Mouse (Mus musculus) thymus, postnatal 10 days (tissue): ENCODE results near the gene Rps6kc1.
"Not testable (repeated sequence)": the region's sequence is repeated elsewhere in the genome, so short reads cannot be mapped to it uniquely, and the experiment has no call there.

Experiments used
- DNase-seq, 2 experiments: peaks; one replicate each; pipeline ENCODE4 v3.0.0; 2021; ENCODE audit warnings: low spot score in 2 of 2

Rps6kc1 gene

DNA sequence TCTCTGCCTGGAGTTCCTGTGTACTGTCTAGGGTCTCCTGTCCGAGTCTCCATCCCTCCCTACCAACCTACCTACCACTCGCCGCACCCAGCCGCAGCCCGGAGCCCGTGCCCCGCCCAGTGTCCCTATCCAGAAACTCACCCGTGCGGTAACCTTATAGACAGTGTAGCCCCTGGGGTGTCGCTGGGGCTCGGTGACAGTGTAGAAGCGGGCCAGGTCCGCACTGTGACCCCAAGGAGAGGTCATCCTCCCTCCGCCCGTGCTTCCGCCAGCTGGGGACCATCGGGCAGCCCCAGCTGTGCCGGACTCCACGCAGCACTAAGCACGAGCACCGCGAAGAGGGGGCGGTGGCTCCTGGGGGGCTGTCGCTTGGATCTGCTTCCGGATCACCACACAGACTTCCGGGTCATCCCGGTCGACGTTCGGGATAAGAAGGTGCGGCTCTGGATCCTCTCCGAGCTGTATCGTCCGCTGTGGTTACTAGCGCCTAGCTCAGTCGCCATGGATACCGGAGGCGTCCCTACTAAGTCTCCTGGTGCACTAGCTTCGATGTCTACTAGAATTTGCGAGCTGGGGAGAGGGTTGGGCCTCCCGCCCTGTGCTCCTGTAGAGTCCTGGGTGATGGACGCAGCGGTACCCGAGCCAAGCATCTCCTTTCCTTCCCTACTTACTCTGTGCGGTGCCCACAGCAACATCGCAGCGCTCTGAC, at the start of gene Rps6kc1:
Gene Rps6kc1 (minus strand): TSS at position 356 of the 709 bp plus-strand sequence.
- DNase-seq, result peak; percentile 43 to 62

DNA sequence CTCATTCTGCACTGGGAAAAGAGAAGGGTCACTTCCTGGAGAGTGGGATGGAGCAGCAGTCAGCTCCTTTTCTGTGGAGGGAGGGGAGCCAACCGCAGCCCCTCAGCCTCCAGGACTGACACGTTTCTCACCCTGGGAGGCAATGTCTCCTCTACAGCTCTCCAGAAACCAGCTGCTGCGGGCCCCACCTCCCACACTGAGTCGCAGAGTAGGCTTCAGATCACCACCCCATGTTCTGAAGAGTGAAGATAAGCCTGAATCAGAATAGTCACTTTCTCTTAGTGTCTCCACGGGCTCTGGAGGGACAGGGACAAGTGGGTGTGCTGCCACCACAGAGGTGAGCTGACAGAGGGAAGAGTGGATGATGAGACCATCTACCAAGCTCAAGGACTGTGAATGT, 47.3 kb upstream of the Rps6kc1 start:
- DNase-seq, result no peak

DNA sequence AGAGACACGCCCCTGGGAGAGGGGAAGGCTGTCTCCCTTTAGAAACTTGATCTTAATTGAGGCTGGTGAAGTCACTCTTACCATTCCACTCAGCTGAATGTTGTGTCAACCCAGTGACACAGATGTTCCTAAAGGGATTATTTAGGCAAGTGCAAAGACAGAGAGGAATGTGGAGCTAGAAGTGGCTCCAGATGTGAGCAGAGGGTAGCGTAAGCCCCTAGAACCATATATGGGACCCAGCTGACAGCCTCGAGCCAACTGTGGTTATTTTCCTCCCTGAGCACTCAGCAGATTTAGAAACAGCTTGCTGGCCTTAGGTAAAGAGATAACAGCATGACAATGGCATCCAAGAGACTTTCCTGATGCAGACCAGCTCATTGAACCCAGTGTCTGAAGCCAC, 41.4 kb upstream of the Rps6kc1 start:
- DNase-seq, result no peak

DNA sequence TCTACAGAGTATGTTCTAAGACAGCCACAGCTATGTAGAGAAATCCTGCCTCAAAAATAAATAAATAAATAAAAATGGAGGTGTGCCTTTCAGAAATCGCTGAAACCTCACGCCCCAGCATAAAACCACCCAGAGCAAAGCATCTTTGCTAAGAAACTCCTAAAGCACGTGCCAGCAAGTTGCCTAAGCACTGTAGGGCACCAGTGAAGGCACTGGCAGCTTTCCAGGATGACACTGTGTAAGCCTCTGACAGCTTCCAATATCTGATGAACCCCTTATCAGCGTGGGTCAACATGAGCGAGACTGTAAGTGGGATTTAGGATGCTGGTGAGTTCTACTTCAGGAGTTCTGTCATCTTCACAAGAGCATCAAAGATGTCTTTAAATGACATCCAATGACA, 39.4 kb upstream of the Rps6kc1 start:
- no peak for DNase-seq

DNA sequence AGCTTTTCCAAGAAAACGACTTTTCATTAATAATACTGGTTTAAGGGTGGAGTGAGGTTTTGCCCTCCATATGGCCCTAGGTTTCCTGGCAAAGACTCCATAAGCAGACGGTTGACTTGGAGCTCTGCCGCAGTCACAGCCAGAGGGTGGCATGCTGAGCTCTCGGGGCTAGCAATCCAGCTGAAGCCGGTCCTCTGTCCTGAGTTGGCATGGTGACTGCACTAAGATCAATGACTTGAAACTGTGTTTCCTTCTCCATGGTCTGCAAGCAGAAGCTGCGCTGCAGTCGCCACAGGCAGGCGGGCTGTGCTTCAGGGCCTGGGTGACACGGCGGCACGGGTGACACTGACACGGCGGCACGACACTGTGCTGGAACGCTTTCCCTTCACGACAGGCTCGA, 37.3 kb upstream of the Rps6kc1 start:
- DNase-seq, result no peak

DNA sequence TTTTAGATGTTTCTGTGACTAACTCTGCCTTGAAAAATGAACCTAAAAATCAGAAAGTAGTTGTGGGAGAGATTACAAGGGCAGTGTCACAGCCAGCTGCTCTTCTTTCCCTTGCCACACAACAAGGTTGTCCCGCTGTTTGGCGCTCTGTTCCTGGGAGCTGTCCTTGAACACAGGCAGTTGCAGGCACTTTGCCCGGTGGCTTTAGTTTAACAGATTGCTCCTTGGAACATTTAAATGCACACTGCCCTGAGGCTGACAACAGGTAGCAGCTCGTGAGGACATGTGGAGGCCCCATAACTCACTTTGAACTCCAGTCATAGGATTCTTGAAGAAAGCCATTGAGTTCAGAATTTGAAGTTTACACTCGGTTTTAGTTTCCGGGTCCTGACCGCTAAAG, 36.9 kb upstream of the Rps6kc1 start:
- DNase-seq, result no peak

DNA sequence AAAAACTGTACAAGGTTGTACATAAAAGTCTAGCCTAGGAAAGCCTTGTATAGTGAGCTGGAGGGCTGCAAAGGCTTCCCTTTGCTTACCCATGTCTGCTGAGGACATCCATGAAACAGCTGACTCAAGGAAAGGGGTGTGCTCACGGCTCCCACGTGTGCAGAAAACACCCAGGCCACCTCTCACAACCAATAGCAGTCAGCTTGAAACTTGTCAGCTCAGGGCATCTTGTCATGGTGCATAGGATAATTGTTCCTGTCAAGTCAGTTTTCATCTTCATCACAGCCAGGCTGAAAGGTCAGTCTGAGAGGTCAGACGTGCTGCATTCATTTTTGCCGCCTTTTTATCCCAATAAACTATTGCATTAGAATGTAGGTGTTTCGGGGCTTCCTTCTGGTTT, 36.4 kb upstream of the Rps6kc1 start:
- no peak for DNase-seq

DNA sequence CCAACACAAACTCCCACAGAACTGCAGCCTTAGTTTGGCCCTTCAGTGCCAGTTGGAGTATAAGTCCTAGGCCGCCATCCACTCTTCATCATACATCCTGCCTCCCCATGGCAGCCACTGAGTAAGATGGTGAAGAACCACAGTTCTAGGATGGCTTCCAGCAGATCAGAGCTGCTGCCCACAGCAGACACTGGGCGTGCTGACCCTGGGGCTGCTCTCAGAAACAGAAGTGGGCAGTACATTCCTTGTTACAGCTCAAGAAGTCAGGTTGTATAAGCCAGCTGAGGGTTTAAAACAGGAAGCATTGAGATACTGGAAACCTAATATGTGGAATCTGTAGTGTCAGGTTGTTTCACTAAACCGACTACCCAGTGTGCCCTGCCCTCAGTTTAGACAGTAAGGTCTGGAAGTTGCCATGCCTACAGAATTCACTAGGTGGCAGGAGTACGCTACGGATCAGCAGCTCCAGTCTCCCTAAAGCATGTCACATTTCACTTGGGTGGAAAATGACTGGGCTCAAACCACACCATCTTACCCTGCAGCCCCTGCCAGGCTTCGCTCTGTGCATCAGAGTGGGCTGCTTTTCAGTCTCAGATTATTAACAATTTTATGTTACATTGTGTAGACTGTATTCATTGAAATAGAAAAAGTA, 32.7 kb upstream of the Rps6kc1 start:
- peak; percentile 28 to 60 for DNase-seq

DNA sequence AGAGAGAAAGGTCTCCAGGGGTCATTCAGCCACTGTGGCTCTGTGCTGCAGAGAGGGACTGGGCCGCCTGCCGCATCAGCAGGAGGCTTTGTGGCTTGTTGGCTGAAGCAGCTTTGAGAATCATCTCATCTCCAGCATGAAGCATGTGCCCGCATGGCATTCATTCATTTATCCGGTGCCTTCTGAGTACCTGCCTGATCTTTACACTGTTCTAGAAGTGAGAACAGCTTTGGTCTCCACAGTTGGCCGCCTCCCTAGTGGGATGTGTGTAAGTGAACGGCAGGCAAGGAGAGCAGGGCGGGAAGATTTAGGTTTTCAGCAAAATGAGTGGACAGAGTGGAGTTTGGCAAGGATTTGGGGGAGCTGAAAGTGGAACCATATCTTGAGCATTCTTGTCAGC, 28.2 kb upstream of the Rps6kc1 start:
- DNase-seq, result no peak

DNA sequence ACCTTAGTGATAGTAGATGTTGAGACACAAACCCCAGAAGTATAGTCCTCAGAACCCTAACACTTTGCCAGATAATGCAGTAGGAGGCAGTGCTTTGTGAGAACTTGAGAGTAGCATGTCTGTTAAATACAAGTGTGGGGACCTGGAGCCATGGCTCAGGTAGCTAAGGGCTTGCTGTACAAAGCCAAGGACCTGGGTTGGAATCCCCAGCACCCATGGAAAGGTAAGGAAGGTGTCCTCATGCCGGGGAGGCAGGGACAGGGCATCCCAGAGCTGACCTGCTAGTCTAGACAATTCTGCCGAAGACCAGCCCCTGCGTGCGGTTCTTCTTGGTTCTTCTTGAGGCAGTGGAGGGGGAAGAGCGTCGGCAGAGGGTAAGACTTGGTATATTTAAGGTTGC, 18.6 kb upstream of the Rps6kc1 start:
- no peak for DNase-seq

DNA sequence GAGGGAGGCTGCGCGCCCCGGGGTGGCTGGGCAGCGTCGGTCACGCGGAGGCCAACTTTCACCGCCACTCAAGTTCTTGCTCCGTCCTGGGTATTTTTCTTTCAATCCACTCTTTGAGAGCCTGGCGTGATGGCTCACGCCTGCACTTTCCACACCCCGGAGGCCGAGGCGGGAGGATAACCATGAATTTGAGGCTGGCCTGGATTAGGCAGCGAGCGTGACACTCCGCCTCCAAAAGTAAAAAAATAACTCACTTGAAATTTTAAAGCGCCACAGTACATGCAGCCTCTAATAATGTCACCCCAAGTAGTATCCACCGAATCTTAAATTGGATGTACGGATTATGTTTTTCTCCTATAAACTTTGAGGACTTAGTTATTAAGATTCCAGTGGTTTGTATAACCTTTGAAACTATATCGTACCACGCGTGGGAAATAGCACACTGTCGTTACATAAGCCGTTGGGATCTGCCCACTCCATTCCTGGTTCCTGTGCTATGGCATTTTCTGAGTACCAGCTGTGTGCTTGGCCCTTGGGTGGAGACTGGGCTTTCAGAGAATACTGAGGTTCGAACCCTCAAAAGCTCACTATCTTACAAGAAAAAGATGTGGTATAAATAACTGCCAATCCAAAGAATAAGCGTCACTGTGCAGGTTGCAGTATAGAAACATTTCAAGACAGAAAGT, 17.6 kb upstream of the Rps6kc1 start:
- peak; percentile 13 to 18 for DNase-seq

DNA sequence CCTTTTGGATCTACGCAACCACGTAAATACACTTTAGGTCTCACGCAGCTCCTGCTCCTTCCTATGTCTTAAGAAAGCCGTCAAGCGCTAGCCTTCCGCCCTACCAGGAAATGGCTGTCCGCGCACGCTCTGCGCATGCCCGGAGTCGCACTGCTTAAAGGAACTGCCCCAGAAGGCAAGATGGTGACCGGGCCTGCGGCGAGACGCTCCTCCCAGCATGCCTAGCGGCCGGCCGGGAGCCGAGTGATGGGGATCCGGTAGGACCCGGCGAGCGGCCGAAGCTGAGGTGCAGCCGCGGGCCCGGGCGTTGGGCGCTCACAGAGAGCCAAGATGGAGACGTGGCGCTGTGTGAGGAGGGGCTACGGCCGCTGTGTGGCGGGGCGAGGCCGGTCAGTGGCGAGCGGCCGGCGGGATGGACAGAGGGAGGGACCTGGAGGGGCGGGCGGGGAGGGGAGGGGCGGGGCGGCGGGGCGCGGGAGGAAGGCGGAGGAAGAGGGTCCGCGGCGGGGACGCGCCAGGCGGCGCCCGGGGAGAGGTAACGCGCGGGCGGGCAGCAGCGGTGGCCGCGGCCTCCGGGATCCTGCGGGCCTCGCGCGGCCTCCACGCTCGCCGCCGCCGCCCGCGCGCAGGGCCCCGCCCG, 16.9 kb upstream of the Rps6kc1 start:
- peak; percentile 96 to 97 for DNase-seq

DNA sequence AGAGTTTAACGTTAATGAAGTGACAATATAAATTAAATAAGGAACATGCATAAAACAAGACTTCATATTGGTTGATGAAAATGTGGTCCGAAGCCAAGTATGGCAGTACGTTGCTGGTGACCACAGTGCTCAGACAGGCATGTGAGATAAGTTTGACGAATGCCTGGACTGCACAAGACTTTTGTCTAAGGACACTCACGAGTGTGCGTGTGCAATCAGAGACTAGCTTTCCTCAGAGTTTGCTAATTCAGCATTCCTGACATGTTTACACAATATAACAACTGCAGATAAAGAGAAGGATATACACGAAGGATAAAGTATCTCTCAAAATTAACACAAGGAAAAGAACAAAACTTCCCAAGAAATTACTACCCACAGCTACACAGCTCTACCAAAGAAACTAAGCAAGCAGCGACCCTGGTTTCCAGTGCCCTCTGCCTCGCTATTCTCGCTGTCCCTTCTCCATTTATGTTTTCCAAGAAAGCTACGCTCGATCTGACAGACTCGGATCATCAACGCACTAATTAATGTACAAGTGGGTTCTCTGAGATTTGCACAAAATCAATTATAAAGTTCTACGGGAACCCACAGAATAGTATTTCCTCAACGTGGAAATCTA, 16.3 kb upstream of the Rps6kc1 start:
- no peak for DNase-seq

DNA sequence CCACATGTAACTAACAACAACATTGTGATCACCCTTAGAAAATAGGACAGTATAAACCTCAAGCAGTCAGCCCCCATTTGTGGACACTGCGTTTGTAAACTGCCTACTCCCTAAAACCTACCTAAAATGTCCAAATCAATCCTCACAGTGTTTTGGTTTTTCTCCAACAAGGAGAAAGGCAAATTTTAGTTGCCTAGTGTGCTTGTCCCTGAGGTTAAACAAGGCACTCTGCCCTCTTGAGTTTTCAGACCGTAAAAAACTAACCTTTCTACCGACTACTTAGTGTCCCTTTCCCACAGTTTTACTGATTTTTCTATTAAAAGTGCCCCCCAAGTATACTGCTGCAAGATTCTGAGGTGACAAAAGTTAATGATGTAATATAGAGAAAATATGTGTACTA, 15.7 kb upstream of the Rps6kc1 start:
- DNase-seq, result no peak

DNA sequence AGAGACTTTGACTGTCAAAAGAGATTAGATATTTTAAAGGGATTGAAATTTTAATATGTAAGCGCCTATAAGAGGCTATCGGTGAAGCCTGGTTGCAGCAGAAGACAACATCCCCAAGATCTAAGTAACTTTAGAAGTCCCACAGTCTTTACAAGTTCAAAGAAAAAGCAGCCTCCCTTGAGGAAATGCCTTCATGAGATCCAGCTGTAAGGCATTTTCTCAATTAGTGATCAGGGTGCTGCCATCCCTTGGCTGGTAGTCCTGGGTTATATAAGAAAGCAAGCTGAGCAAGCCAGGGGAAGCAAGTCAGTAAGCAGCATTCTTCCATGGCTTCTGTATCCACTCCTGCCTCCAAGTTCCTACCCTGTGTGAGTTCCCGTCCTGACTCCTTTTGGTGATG, 13.2 kb upstream of the Rps6kc1 start, which contains the start of gene Angel2:
Gene Angel2 (plus strand): TSS at position 301 of the 400 bp plus-strand sequence.
- not testable (repeated sequence) for DNase-seq

DNA sequence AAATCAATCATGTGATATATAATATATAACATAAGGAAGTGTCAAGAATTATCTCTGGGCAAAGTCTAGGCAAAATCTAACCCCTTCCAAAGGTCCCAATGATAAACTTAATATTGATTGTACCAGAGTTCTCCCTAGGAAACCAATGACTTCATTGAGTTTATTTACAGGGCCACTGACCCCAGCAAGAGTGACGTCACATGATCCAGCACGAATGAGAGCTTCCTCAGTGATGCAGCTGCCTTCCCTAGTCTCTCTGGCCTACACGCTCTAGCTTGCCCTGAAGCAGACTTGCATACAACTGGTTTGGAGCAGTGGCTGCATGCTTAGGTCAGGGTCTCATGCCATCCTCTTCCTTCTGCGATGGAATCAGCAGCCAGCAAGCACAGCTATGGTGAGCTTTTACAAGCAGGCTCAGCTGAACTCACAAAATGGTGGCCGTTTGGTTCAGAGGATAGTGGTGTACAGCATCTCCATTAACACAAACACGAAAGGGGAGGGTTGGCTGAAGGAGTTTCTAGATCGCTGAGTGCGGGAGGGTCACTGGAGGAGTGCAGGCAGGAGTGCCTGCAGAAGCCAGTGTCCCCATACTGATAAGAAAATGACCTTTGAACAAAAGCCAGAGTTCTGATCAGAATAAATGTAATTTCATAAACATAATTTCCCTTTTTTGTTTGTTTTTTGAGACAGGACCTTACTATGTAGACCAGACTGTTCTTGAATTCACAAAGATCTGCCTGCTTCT, 8.3 kb upstream of the Rps6kc1 start:
- no peak for DNase-seq

DNA sequence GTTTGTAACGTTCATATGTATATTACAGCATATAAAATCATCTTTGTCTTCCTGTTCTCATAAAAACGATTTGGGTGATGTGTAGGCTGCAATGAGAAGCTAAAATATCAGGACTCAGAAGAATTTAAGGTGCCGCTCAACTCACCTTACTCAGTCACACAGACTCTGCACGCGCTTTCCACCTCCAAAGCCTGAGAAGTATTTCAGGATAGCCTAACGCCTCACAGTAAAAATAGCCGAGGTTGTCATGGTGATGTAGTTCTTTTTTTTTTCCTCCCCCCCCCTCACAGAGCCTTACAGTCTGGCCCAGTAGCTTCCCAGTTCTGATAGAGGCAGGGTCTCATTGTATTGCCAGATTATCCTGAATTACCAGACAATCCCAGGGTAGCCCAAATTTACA, 7.4 kb upstream of the Rps6kc1 start:
- DNase-seq, result no peak

DNA sequence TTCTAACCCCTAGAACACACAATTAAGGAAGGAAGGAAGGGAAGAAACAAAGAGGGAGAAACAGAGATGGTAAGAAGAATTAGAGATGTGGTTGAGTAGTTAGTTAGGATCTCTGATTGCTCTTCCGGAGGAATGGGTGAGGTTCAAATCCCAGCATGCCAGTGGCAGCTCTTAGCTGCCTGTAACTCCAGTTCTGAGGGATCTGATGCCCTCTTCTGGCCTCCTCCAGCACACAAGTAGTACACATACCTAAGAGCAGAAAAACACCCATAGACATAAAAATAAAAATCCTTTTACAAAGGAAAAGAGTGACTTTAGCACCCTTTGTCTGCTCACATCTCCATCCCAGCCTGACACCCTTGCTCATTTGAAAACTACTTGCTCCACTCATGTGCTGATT, 1.1 kb upstream of the Rps6kc1 start:
- no peak for DNase-seq

DNA sequence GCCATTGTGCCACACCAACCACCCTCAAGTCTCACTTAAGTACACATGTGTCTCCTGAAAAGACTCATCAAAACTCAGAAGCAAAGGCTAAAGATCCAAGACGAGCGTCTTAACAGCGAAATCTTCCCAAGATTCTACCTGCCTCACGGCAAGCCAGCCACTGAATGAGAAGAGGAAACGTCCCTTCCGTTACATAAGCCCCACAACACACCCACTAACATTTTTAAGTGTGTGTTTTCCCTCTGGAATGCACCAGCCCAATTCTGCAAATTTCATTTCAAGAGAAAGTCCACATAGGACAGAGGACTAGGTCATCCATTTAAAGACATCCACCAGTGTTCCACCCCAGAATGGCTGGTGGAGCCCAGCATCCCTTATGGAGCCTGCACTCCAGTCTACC, 734 bp downstream of the Rps6kc1 start:
- no peak for DNase-seq

DNA sequence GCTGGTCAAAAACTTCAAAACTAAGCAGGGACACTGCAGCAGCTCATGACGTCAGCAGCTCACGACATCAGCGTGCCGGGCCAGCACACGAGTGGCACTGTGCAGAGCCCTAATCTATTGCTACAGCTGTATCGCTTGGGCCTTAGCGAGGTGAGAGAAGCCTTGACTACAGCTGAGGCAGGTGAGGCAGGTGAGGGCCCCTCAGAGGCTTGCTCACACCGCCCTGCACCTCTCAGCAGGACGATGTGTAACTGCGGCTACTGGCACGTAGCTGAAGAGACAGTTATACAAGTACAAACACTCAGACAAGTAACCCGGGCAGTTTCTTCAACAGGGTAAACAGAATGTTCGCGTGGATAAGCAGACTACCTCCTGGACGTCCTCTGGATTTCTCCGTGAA, 6.9 kb downstream of the Rps6kc1 start:
- DNase-seq, result no peak

DNA sequence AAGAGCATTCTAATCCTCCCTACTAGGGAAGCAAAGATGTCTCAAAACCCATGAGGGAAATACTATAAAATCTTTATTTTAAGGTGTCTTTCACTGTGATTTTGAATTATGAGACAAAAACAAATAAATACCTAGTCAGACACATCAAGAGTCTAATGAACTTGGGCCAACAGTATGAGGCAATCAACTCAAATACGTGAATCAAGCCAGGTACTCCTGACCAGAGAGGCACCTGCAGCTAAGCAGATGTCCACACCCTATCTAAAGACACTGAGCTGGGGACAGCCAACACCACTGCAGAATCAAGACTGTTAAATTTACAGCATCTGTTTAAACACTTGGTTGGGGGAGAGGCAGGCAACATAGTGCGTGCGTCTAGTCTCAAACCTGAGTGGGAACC, 7.4 kb downstream of the Rps6kc1 start:
- no peak for DNase-seq
